Mouse (Mus musculus): ENCODE data around the gene Mapre3.
"Not testable (repeated sequence)": the region's sequence is repeated elsewhere in the genome, so short reads cannot be mapped to it uniquely, and the experiment has no call there.

The Mapre3 gene

DNA sequence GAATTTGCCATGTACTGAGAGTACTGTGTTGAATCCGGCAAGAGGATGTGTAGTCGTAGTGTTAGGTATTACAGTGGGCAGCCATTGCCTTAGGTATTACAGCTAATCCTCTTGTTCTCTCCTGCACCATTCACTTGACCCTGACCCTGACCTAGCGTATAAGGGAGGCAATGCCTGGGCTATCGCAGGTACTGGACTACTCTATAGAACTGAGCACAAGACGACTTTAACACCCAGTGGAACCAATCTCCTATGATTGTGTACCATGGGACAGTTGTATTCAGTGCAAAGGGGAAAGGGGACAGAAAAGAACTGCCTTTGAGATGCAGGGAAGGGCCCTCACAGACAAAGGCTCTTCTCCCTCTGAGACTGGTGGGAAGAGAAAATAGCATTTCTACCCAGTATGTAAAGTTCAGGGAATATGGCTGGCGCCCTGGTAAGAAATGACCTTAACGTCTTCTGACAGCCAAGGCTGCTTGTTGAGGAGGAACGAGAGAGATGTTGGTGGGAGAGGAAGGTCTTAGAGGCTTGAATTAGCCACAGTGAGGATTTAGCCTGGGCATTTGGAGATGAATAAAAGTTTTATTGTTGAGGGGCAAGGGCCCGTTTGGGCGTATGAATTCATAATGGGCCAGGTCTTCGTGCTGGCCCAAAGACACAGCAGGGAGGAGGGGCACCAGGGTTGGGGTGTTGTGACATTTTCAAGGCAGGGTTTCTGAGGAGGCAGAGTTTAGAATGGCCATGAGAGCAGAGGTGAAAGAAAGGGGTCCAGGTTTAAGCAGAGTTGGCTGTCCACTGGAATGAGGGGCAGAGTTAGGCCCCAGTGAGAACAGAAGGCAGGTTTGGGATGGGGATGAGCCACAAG lies 9.9 kb downstream of the Mapre3 start:
- DNase-seq: no peak

- no peak for DNase-seq
Observed at GRCm38 (mm10) chr5:30825166-30825565, 10.7 kb downstream of the Mapre3 start.

GRCm38 (mm10) chr5:30825821-30826220 lies 11.4 kb downstream of the Mapre3 start:
- DNase-seq: no peak

- DNase-seq: no peak
Observed at GRCm38 (mm10) chr5:30833416-30833815, 19.0 kb downstream of the Mapre3 start.

GRCm38 (mm10) chr5:30839731-30840130 lies 25.3 kb downstream of the Mapre3 start:
- DNase-seq: peak; percentile 39

GRCm38 (mm10) chr5:30841896-30842295 lies 27.5 kb downstream of the Mapre3 start:
- no peak for DNase-seq

GRCm38 (mm10) chr5:30849891-30850555 lies 35.6 kb downstream of the Mapre3 start:
- DNase-seq: peak; percentile 85

- no peak for DNase-seq
Observed at GRCm38 (mm10) chr5:30850556-30850925, 36.1 kb downstream of the Mapre3 start.

DNA sequence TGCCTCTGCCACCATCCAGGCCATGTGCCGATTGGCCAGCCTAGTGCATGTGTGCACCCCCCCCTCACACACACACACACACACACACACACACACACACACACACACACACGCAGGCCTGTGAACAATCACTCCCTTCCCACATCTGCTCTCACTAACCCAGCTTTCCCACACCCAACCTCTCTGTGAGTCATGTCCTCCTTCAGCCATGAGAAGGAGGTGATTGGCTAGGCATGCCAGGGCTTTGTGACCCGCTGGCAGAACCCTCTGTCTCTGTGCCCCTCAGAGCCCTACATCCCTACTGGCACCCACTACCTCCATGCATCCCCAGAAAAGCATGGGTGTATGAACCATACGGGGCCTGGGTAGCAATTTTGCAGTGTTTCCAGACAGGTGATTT lies 39.1 kb downstream of the Mapre3 start:
- no peak for DNase-seq

DNA sequence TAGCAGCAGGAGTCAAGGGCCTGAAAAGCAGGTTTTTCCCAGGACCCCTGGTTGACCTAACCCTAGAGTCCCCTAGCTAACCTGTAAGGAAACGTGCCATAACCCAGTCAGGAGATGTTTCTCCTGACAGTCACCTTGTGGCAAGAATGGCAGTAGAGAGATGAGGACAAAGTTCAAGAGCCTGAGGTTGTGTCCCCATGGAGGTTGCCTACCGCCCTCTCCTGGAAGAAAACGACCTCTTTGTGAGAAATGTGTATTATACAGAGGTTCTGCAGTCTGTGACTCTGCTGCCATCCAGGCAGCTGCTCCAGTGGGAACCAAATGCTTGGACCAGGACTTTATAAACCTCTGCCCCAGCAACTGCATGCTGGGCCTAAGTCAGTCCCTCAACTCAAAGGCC lies 41.2 kb downstream of the Mapre3 start:
- DNase-seq: peak; percentile 66

GRCm38 (mm10) chr5:30856124-30856523 lies 41.7 kb downstream of the Mapre3 start:
- DNase-seq: no peak

GRCm38 (mm10) chr5:30863852-30864251 lies 49.4 kb downstream of the Mapre3 start:
- DNase-seq: no peak

GRCm38 (mm10) chr5:30864322-30864721 lies 49.9 kb downstream of the Mapre3 start:
- DNase-seq: no peak

GRCm38 (mm10) chr5:30866871-30867270 lies 52.4 kb downstream of the Mapre3 start:
- DNase-seq: peak; percentile 33

GRCm38 (mm10) chr5:30867712-30868111 lies 53.3 kb downstream of the Mapre3 start, which contains the start of gene Tmem214:
Gene Tmem214, plus strand, starts transcription at chr5:30868012.
- DNase-seq: no peak

DNA sequence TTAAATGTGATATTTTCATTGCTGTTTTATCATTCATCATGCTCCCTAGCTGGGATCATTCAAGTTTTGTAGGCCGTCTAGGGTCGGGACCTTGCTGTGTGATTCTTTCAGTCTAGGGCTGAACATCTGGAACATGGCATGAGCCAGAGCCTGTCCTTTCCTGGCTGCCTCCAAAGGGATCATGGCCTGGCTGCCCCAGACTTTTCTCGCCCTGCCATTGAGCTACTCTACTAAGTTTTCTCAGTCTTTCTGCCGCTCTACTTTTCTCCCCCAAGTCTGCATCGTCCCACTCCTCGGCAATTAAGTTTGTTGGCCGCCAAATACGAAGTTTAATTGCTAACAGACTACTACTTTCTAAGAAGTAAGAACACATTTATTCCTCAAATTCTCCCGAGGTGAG lies 54.5 kb downstream of the Mapre3 start:
- DNase-seq: no peak

DNA sequence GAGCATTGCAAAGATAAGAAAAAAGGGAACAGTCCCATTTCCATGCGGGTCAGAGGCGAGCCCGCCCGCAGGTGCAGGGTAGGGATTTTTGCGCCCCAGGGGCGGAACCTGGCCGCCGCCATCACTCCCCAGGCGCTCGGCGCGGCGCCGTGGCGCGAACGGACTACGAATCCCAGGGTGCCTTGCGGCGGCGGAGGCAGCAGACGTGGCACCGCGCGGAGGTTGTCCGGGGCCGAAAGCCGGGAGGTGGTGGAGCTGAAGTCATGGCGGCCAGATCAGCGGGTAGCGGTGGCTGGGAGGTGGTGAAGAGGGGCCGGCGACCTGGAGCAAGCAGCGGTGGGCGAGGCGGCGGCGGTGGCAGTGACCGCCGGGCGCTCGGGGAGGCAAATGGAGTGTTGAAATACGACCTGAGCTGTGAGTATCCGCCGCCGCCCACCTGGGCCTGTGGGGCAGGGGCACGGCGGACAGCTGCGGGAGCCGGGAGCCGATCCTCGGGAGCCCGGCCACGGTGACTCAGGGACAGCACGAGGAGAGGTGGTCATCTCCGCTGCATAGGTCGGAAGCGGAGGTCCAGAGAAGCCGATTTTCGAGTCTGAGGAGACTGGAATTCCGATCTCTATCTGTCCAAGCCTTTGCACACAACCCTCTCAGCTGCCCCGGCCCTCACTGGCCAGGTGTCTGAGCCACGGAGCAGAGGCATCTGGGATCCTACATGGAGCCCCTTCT lies 55.1 kb downstream of the Mapre3 start:
- peak; percentile 94 for DNase-seq

DNA sequence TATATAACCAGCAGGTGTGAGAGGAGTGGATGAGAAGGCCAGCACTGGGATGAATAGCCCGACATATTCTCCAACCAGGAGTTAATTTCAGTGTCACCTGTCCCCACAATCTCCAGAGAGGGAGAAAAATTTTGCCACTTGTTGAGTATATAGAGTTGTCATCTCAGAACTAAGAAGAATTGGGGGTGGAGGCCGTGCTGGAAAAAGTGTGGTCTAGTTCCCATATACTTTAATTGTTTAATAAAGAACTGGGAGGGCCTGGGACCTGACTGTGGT lies 55.6 kb downstream of the Mapre3 start:
- no peak for DNase-seq

GRCm38 (mm10) chr5:30872574-30872973 lies 58.1 kb downstream of the Mapre3 start:
- DNase-seq: no peak

- no peak for DNase-seq
Observed at GRCm38 (mm10) chr5:30874365-30874764, 59.9 kb downstream of the Mapre3 start.

GRCm38 (mm10) chr5:30878616-30879015 lies 64.2 kb downstream of the Mapre3 start:
- DNase-seq: no peak

DNA sequence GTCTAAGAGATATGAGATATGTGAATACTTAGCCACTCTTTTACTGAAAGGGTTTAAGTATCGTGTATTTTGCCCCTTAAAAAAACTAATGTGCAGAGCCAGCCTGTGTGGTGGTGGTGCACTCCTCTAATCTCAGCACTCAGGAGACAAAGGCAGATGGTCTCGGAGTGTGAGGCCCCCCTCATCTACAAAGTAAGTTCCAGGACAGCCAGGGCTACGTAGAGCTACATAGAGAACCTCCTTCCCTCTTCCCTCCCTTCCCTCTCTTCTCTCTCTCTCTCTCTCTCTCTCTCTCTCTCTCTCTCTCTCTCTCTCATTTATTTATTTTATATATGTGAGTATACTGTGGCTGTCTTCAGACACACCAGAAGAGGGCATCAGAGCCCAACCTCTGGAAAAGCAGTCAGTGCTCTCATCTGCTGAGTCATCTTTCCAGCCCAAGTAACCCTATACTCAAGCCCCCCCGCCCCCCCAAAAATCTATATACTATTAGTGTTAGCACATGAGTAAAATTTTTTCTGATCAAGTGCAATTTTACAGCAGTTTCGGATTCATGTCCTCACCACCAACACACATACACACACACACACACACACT lies 65.0 kb downstream of the Mapre3 start:
- DNase-seq: no peak

DNA sequence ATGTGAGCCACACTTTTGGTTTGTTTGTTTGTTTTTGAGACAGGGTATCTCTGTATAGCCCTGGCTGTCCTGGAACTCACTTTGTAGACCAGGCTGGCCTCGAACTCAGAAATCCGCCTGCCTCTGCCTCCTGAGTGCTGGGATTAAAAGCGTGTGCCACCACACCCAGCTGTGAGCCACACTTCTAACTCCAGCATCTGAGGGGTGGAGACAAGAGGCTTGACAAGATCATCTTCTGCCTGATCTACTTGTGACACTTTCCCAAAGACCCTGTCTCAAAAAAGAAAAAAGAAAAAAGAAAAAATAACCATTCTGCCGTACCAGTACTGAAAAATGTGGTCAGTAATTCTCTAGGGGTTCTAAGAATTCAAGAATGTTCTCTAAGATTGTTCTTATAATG lies 67.4 kb downstream of the Mapre3 start:
- DNase-seq: not testable (repeated sequence)
